Mouse (Mus musculus): Measurements from ENCODE around the gene Ntn4.

- no peak for TF ChIP-seq CTCF (IDR thresholded peaks at IDR 0.05; ENCODE audit: low read depth)
- TF ChIP-seq EP300 (optimal IDR thresholded peaks at IDR 0.05): no peak
These were observed 68.0 kb downstream of the Ntn4 start for GRCm38 (mm10) chr10:93708515-93708914.

All from stomach, postnatal 0 days (tissue).